Mouse (Mus musculus): ENCODE results near the gene Armc3.
A peak's percentile ranks its signal among the peaks of the same experiment; 100 is the strongest.
"Not testable (repeated sequence)": the region's sequence is repeated elsewhere in the genome, so short reads cannot be mapped to it uniquely, and the experiment has no call there.

Gene Armc3

GRCm38 (mm10) chr2:19270709-19271120, 71.6 kb downstream of the Armc3 start:
- peak in 1 of 2 experiments; percentile 4 for DNase-seq (ENCODE audit: low spot score in 2 of 2)

- no peak for DNase-seq (ENCODE audit: low spot score in 2 of 2)
Measured at GRCm38 (mm10) chr2:19274583-19274982, 75.5 kb downstream of the Armc3 start.

- peak; percentile 71 to 79 for DNase-seq (ENCODE audit: low spot score in 2 of 2)
Measured at GRCm38 (mm10) chr2:19275602-19276539, 76.8 kb downstream of the Armc3 start.

GRCm38 (mm10) chr2:19280331-19280730, 81.2 kb downstream of the Armc3 start:
- DNase-seq (ENCODE audit: low spot score in 2 of 2), result no peak

GRCm38 (mm10) chr2:19292366-19292765, 93.3 kb downstream of the Armc3 start:
- no peak for DNase-seq (ENCODE audit: low spot score in 2 of 2)

- no peak for DNase-seq (ENCODE audit: low spot score in 2 of 2)
Measured at GRCm38 (mm10) chr2:19300345-19301089, 101.4 kb downstream of the Armc3 start.

- DNase-seq (ENCODE audit: low spot score in 2 of 2), result no peak
Measured at GRCm38 (mm10) chr2:19301251-19301650, 102.1 kb downstream of the Armc3 start.

GRCm38 (mm10) chr2:19303087-19303486, 104.0 kb downstream of the Armc3 start:
- DNase-seq (ENCODE audit: low spot score in 2 of 2), result not testable (repeated sequence)

- no peak for DNase-seq (ENCODE audit: low spot score in 2 of 2)
Measured at GRCm38 (mm10) chr2:19310498-19310897, 111.4 kb downstream of the Armc3 start.

GRCm38 (mm10) chr2:19316056-19316455, 117.0 kb downstream of the Armc3 start:
- no peak for DNase-seq (ENCODE audit: low spot score in 2 of 2)

GRCm38 (mm10) chr2:19316691-19317090, 117.6 kb downstream of the Armc3 start:
- DNase-seq (ENCODE audit: low spot score in 2 of 2), result no peak

GRCm38 (mm10) chr2:19317151-19317812, 118.2 kb downstream of the Armc3 start:
- DNase-seq (ENCODE audit: low spot score in 2 of 2), result not testable (repeated sequence)

- DNase-seq (ENCODE audit: low spot score in 2 of 2), result no peak
Measured at GRCm38 (mm10) chr2:19318499-19318898, 119.4 kb downstream of the Armc3 start.

- no peak for DNase-seq (ENCODE audit: low spot score in 2 of 2)
Measured at GRCm38 (mm10) chr2:19319284-19319683, 120.2 kb downstream of the Armc3 start.

- no peak for DNase-seq (ENCODE audit: low spot score in 2 of 2)
Measured at GRCm38 (mm10) chr2:19322448-19322847, 123.3 kb downstream of the Armc3 start.

GRCm38 (mm10) chr2:19326376-19326775, 127.3 kb downstream of the Armc3 start:
- DNase-seq (ENCODE audit: low spot score in 2 of 2), result no peak

- DNase-seq (ENCODE audit: low spot score in 2 of 2), result no peak
Measured at GRCm38 (mm10) chr2:19327811-19328210, 128.7 kb downstream of the Armc3 start.

GRCm38 (mm10) chr2:19343901-19344635, 145.0 kb downstream of the Armc3 start:
- DNase-seq (ENCODE audit: low spot score in 2 of 2), result peak; percentile 6 to 9

GRCm38 (mm10) chr2:19344636-19345413, 145.7 kb downstream of the Armc3 start:
- peak; percentile 78 to 86 for DNase-seq (ENCODE audit: low spot score in 2 of 2)

- no peak for DNase-seq (ENCODE audit: low spot score in 2 of 2)
Measured at GRCm38 (mm10) chr2:19345414-19345964, 146.4 kb downstream of the Armc3 start.

Measured in urinary bladder, postnatal 36 days (tissue).